Mouse (Mus musculus) erythroid progenitor cell, adult 5-6 weeks (primary cell): Measurements from ENCODE around the gene Rftn1. TPM values are rescaled to one million over a fixed set of nuclear protein-coding genes. Genes with fewer than 3 reads are reported as not detected.

Experiments
- ATAC-seq: replicated peaks from 2 replicates; pipeline ENCODE4 v1.8.0; 2016; ENCODE audit warnings: moderate number of reproducible peaks, mild to moderate bottlenecking, moderate TSS enrichment, inconsistent platforms; ENCODE audit not compliant: poor library complexity, low FRiP score, severe bottlenecking
- total RNA-seq, 2 experiments: library from RNA; stranded (forward) in 1 of 2; stranded (reverse) in 1 of 2; fragments of 150-400 nt in 1 of 2; fragments of 186-747, 209-891 nt in 1 of 2; gene quantifications; 2 replicates each; pipeline versions ENCODE4 v1.2.3 to v1.2.4; 2015 to 2017; ENCODE audit warnings: low replicate concordance in 2 of 2

Gene Rftn1
- total RNA-seq, 2 experiments from 2014 or later: 4.6 to 5.4 TPM

DNA sequence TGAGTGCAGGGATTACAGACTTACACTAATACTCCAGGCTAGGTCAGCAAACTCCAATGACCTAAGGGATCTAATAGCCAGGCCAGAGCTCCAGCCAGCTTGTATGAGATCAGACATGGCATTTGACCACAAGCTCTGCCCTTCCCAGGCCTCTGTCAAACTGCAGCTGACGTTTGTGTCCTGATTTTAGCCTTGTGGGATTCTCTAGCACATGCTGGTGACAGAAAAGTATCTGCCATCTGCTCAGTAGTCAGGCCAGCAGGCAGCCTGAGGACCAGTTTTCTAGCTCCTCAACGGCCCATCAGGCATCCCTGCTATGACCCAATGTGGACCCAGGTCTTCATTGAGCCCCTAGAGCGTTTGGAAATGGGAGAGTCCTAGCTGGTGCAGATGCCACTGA, 188.3 kb downstream of the Rftn1 start:
- ATAC-seq: no peak

DNA sequence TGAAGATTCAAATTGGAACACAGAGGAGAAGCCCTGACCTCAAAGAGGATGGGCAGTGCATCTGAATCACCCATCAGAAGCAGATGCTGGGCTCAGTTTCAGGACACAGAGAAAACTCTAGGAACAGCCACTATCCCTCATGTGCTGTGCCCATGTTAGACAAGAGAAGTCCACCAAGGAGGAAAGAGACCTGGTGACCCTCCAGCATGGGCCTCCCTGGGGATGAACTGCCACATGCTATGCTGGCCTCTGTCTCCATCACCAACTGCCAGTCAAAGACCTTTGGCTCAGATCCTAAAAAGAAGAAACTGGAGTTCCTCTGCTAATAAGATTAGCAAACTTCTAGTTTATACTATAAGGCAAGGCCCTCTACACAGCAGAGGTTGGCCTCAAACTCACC, 188.7 kb downstream of the Rftn1 start:
- ATAC-seq: no peak

DNA sequence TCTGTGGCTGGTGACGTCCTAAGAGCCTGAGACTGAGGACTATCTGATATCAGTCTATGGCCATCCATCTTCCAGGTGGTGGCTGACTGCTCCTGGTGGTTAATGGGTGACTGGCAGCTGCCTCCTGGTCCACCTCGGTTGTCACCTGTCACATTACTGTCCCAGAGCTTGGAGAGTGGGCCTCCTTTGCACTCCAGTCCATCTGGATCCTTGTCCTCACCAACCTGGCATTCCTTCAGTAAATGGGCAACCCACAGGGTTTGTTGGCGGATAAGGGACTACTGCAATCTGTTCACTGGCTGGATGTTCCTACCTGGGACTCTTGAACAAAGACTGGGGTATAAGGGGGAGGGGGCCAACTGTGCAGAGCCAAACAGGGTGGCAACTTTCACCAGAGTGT, 189.9 kb downstream of the Rftn1 start:
- ATAC-seq: no peak

DNA sequence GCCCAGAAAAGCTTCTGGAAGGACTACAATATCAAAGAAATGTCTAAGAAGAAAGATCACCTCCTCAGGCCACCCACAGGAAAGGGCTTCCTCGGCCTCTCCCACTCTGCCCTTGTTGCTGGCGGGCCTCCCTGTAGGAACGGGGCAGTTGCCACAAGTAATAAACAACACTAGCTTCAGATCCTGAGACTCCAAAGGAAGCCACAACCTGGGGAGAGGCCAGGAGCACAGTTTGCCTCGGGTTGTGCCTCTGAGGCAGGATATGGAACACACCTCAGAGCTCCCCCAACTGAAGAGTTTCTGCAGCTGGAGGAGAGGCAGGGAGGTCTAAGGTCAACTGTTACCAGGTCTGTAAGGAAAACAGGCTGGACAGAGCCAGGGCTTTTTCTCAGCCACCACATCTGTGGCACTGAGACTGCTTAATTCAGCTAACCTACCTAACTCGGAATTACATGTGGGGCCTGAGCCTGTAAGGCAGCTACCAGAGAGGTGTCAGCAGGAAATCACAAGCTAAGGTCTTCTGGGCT, 193.8 kb downstream of the Rftn1 start:
- no peak for ATAC-seq

- no peak for ATAC-seq
Observed at GRCm38 (mm10) chr17:49996097-49996496, 194.4 kb downstream of the Rftn1 start.

- ATAC-seq: no peak
Observed at GRCm38 (mm10) chr17:49995226-49995625, 195.2 kb downstream of the Rftn1 start.

DNA sequence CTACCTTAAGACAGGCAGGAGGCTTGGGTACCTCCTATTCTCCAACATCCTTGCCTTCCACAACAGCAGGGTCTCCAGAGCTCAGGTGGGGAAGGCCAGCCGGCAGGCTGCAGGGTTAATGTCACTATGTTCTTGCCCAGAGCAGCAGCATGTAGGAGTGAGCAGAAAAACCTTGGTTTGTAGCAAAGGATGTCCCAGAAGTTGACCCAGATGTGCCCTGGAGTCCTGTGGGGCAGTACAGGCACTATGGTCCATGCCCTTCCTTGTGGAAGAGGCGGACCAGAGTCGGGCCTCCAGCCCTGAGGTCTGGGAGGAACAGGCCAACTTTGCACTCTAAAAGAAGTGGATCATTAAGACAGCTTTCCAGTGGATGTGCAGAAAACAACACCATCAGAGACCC, 196.8 kb downstream of the Rftn1 start:
- no peak for ATAC-seq

DNA sequence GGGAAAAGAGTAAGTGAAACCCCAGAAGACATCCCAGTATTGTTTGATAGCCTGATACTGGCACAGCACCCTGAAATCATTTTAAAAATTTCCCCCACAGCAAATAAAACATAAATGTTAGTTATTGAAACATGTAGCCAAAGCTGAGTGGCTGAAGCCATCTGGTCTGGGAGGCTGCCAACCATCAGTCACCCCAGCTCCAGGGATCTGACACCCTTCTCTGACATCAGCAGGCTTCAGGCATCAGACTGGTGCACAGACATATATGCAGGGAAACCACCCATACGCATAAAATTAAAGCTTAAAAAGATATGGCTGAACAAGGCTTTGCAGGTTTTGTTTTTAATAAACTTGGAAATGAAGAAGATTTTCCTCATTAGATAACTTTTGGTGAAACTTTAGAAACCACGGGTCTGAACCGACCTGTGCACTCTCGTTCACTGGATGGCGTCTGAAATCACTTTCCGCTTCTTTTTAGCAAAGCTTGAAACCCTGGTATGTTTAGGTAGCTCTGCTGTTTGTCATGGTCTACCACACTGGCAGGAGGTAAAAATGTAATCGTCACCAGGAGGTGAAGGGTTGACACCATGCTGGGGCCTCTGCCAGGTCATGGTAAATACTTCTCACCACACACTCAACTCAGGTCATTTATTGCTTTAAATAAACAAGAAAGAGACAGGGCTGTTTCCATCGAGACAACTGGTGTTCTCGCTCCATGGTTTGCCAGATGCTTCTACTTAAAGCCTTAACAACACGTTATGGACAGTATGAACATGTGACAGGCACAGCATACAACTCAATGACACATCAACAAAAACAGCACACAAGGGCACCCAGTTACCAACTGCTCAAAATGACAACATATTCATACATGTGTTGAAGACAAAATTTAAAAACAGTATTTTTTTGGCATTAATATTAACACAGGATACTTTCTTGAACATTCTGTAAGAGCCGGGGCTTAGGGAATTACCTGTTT, 197.6 kb downstream of the Rftn1 start:
- ATAC-seq: no peak

DNA sequence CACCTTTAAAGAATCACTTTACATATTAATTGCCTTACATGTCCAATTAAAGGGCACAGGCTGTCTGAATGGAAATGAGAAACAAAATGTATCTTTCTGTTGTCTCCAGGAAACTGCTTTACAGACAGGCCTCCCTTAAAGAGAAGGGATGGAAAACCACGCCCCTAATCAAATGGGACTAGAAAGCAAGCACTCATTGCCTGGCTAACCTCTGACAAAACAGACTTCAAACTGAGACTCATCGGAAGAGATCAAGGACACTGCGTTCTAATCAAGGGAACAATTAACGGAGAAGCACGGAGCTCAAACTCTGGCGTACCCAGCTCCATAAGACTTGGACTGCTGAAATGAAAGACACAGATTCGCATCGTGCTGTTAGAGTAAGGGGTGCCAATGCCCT, 200.9 kb downstream of the Rftn1 start:
- ATAC-seq: no peak

DNA sequence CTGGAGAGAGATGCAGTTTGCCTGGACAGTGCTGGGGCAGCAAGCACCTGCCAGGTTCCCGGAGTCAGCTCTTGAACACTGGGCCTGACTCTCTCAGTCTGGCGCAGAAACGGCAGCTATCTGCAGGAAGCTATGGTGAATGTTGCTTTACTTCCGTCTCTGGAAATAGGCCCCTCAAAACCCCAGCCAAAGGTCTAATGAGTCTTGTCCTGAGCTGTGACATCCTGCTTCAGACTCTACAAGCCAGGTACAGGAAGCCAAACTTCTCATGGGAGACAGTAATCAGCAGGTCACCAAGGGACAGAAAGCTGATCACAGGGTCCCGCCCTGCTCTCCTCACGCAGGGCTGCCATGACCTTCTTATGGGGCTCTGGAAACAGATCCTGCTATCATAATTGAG, 203.4 kb downstream of the Rftn1 start:
- ATAC-seq: no peak

DNA sequence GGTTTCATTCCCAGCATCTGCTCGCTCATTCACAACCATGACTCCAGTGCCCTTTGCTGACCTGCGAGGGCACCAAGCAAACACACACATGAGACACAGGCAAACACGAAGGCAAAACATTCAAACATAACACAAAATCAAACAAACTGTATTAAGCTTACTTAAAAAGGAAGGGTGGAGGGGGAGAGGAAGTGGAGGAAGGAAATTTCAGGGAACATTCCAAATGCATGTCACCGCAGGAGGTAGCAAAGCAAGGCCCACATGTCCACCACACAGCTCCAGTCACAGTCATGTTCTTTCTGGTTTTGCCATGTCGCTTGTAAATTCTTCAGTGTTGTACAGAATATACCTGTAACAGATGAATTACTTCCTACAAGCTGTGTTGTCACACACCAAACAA, 207.0 kb downstream of the Rftn1 start:
- no peak for ATAC-seq

DNA sequence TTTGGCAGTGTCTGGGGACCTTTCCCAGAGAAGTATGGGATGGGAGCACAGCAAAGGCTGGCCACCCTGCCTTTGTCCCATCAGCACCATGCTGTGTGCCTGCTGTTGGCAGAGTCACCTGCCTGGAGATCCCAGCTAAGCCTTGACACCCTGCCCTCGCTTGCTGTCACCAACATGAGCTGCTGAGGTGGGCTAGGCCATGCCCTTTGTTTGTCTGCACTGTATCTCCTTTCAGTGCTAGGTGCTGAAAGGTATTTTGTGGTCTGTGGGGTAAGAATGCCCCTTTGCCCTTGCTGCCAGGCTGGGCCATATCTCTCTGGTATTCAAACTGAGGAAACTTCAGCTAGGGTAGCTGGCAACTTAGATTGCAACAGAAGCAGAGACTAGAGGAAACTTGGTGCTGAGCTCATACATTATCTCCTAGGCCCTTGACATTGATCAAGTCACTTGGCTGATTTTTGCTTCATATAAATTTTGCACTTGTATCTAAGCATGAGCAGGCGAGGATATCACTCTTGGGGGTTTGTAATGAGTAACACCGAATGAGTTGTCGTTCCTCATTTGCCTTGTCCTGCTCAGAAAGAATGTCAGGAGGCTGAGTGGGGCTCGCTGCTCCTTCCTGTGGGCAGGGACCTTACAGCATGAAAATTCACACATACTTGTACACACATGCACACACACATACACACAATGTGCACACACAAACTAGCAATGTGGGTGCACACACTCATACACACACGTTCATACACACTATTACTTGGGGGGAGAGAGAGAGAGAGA, 207.7 kb downstream of the Rftn1 start:
- ATAC-seq: no peak

DNA sequence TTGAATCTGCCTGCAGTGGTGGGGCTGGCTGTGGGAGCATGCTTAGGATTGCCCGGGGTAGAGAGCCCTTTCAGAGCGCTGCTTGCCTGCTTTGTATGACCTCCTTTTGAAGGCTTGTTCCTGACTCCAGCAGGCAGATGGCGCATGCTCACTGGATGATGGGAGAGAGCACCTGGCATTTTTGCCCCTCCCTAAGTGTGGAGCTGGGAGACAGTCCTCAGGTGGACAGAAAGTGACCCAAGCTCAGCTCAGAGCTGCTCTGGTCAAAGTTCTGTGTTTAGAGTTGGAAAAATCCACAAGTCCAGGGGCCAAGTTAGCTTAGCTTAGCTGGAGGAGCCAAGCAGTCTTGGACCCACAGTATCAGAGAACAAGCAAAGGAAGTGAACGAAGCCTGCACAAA, 208.9 kb downstream of the Rftn1 start:
- no peak for ATAC-seq

DNA sequence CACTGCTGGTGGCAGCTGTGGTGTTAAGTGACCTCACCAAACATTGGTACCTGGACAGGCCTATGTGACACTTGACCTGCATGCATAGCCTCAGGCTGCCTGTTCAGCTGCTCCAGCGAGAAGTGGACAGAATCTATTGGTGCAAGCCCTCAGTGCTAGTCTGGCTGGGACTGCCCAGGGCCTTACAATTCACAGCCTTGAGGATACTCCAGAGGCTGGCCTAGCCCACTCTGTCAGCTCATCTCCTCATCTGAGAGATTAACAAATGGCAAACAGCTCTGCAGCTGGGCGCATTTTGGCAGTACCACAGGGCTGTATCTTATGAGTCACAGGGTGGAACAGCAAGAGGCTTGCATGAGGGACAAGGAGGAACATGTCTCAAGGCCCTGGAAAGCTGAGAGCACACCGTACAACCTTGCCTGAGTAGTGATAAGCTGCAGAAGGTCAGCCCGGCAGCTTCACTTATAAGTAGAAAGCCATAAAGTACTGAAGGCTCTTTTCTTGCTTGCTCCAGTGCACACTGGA, 210.7 kb downstream of the Rftn1 start:
- no peak for ATAC-seq

GRCm38 (mm10) chr17:49977424-49977790, 213.1 kb downstream of the Rftn1 start:
- no peak for ATAC-seq

- no peak for ATAC-seq
Observed at GRCm38 (mm10) chr17:49976678-49977423, 213.6 kb downstream of the Rftn1 start.

DNA sequence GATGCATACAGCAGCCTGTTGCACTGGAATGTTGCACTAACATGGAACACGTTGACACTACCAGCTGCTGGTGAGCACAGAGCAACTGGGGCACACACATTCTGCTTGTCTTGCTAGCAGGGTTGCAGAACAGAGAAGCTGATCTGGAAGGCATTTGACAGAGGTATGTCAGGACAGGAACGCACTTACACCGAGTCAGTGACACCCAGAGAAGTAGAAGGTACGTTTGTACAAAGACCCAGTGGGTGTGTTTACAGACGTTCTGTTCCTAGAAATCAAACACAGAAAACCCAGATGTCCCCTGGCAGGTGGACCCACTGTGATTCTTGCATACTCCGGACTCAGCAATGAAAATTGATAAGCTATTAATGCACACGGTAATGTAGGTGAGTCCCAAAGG, 215.0 kb downstream of the Rftn1 start:
- no peak for ATAC-seq

GRCm38 (mm10) chr17:49974996-49975395, 215.5 kb downstream of the Rftn1 start:
- ATAC-seq: no peak

DNA sequence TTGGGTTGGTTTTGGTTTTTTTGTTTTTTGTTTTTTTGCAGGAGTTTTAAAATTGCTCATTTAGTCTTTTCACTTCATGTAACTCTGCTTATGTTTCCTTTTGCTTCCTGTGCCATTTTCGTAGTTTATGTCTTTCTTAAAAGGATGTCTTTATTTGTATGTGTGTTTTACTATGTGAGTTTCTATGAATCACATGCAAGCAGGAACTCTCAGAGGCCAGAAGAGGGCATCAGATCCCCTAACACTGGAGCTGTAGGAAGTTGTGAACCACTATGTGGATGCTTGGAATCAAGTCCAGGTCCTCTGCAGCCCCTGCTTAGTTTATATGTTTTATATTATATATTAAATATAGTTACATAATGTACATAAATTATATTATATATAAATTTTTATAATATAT, 218.3 kb downstream of the Rftn1 start:
- ATAC-seq: no peak

DNA sequence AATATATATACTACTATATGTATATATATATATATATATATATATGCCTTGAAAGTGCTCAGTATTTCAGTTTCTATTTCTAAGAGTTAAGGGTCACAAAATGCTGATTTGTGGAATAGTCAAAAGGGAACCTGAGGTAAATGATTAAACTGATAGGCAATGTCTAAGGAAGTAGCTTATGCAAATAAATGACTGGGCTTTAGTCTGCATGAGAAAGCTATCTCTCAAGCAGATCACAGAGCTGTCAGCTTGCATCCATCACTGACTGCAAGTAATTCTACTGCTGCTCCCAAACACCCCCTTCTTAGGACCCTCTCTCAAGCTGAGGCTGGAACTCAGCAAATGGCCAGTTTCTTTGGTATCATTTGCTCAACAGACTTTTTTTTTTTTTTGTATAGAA, 219.4 kb downstream of the Rftn1 start:
- no peak for ATAC-seq
